Comparison of ENCODE assay signal across 17 mouse cellular contexts in the genomic region with DNA sequence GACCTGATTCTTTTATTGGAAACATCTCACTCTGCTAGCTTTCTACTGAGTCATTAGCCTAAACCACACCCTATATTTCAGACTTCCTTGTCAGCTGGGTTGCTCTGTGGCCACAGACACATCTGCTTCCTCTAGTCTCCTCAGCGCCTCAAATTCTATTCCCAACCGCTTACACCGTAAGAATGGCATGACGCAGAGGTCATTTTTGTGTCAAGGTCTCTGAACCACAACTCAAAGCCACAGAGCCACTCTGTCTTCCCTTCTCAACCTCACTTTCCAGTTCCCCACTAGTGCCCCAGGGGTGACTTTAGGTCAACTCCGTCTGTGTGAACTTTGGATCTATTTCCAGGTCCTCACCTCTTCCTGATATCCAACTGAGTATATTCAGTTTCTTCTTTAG. TPM values are rescaled to one million over a fixed set of nuclear protein-coding genes. Genes with fewer than 3 reads are reported as not detected.
DNase-seq lines count a peak whose midpoint lies in the region; ATAC-seq lines count a peak whose summit lies in the region.
"Had no signal": no experiment of that assay in that cellular context is flagged by ENCODE, and none has a peak within 500 bp of the region (broad histone marks: within the 10 kb centered on the region; RNA-seq: fewer than 3 reads in every experiment).

No protein-coding gene starts in this region.

- DNase-seq in adrenal gland, adult 2 months: peak; percentile 45
- DNase-seq in adrenal gland, adult 18-20 months (ENCODE audit: low spot score in 2 of 2): no peak
- DNase-seq in ZHBTc4 (ENCODE audit: low read depth, low spot score): peak; percentile 23
- no peak for DNase-seq in urinary bladder, postnatal 25 days (ENCODE audit: low spot score)
- DNase-seq in spleen, adult 18-20 months: no peak
- DNase-seq in gastrocnemius, adult 18-20 months (ENCODE audit: low spot score): no peak
- DNase-seq: cerebellum, adult 9-11 months; heart, adult 2 months; heart, postnatal 4 days; kidney, postnatal 4 days; lung, adult 18-20 months; right cerebral cortex, postnatal 4 days had no signal

- ATAC-seq in hematopoietic stem cell, adult 5-6 weeks (replicated peaks in 1 of 2; ENCODE audit: insufficient read depth in 1 of 2, low FRiP score in 2 of 2, low TSS enrichment in 1 of 2, low read depth in 1 of 2, poor library complexity in 2 of 2, severe bottlenecking in 2 of 2): peak; percentile 99
- ATAC-seq in megakaryocyte progenitor cell, adult 5-6 weeks (replicated peaks; ENCODE audit: poor library complexity): peak; percentile 97
- ATAC-seq: forebrain, embryonic 14.5 days; intestine, embryonic 15.5 days; midbrain, embryonic 16.5 days had no signal

RNA-seq across cellular contexts. Expression of a gene that starts 3.7 kb away (rescaled TPM):
- 10 to 100 TPM; 13.6 to 15.3 TPM for total RNA-seq in adrenal gland, adult 2 months (2021)
- 1.6 and 2.0 TPM in 2 replicates for polyA plus RNA-seq in adrenal gland, adult 2 months (2012; rRNA removed)
- 10 to 100 TPM in 1 of 2 experiments, 1 to 10 TPM in 1; 9.5 to 13.6 TPM for total RNA-seq in adrenal gland, adult 18-20 months (2021)
- 10.0 and 19.3 TPM in 2 replicates for total RNA-seq in hematopoietic stem cell, adult 5-6 weeks (2017)
- 31.1 and 32.2 TPM in 2 replicates for total RNA-seq in megakaryocyte progenitor cell, adult 5-6 weeks (2015)
- total RNA-seq in megakaryocyte progenitor cell, adult 5-6 weeks (2017): 10.1 and 12.6 TPM in 2 replicates
- total RNA-seq in gastrocnemius, adult 18-20 months (2021): 1 to 10 TPM; 3.4 to 4.1 TPM

Comparison
In these comparisons a context has a peak if more than half of its experiments do, and no peak if none do; other contexts are left out.
1. DNase-seq: peak in adrenal gland, adult 2 months (single experiment) and ZHBTc4 (single experiment); none in adrenal gland, adult 18-20 months (0 of 2), urinary bladder, postnatal 25 days (single experiment), spleen, adult 18-20 months (0 of 2) and gastrocnemius, adult 18-20 months (single experiment).